Comparison of ENCODE assay signal across 8 mouse cellular contexts in genomic region chr2:32602600-32603054, GRCm38 (mm10). TPM values are rescaled to one million over a fixed set of nuclear protein-coding genes. Genes with fewer than 3 reads are reported as not detected.
DNase-seq lines count a peak whose midpoint lies in the region; ATAC-seq and TF ChIP-seq lines count a peak whose summit lies in the region.

No protein-coding gene starts in this region.

- H3K27ac ChIP-seq in brown adipose tissue, adult 24 weeks (replicated peaks; ENCODE audit: low read depth, low read length), result peak overlapping the region; percentile 70
- H3K27ac ChIP-seq in forebrain, embryonic 10.5 days, result peak overlapping the region; percentile 76
- H3K27ac ChIP-seq in heart, embryonic 14.5 days (replicated peaks in 1 of 2; ENCODE audit: control insufficient read depth in 1 of 2, insufficient read depth in 1 of 2, low read depth in 2 of 2, low read length in 2 of 2), result peak overlapping the region; percentile 46 to 61
- peak overlapping the region; percentile 5; the same call in 1 of the 2 replicates for H3K27ac ChIP-seq in liver, embryonic 12.5 days
- peak overlapping the region; percentile 72; the same call in 1 of the 2 replicates for H3K27ac ChIP-seq in stomach, embryonic 15.5 days

- under 1% methylated on average over 11 of the region's 11 CpGs for WGBS in forebrain, embryonic 10.5 days
- WGBS in heart, embryonic 14.5 days, result 1% methylated on average over 11 of the region's 11 CpGs
- 1% methylated on average over 11 of the region's 11 CpGs for WGBS in liver, embryonic 12.5 days (ENCODE audit: insufficient replicate concordance)
- under 1% methylated on average over 11 of the region's 11 CpGs for WGBS in stomach, embryonic 15.5 days

- H3K4me1 ChIP-seq in brown adipose tissue, adult 24 weeks (ENCODE audit: control insufficient read depth, insufficient read depth, insufficient read length, low read length), result peaks cover 4% of the 10 kb centered on the region
- peaks cover 29% of the 10 kb centered on the region for H3K4me1 ChIP-seq in forebrain, embryonic 10.5 days
- H3K4me1 ChIP-seq in heart, embryonic 14.5 days (ENCODE audit: control insufficient read depth in 2 of 2, insufficient read depth in 2 of 2, low read length in 2 of 2), result peaks cover 2 to 18% of the 10 kb centered on the region in 2 experiments; a peak in 2 of 4 replicates
- peaks cover 53% of the 10 kb centered on the region for H3K4me1 ChIP-seq in liver, embryonic 12.5 days
- peaks cover 19% of the 10 kb centered on the region for H3K4me1 ChIP-seq in stomach, embryonic 15.5 days

- peak; percentile 91 for DNase-seq in forebrain, embryonic 10.5 days (ENCODE audit: extremely low spot score, low spot score)
- peak; percentile 95 for DNase-seq in kidney, postnatal 10 days
- peak; percentile 80 to 85 for DNase-seq in natural killer cell, adult 2 months (ENCODE audit: low spot score in 2 of 2)

- no peaks in the 10 kb centered on the region for H3K79me3 ChIP-seq in C2C12 (ENCODE audit: low read depth)

- peaks cover 17% of the 10 kb centered on the region for H3K79me2 ChIP-seq in C2C12 (ENCODE audit: control insufficient read depth, insufficient read depth)

- no peak overlapping the region for H3K4me3 ChIP-seq in C2C12 (ENCODE audit: insufficient read depth, poor library complexity, severe bottlenecking)
- peak overlapping the region; percentile 55 for H3K4me3 ChIP-seq in brown adipose tissue, adult 24 weeks (ENCODE audit: insufficient read depth, low read depth, low read length)
- peak overlapping the region; percentile 49 for H3K4me3 ChIP-seq in forebrain, embryonic 10.5 days
- peak overlapping the region; percentile 15 to 44 for H3K4me3 ChIP-seq in heart, embryonic 14.5 days (ENCODE audit: control insufficient read depth in 1 of 2, insufficient read depth in 1 of 2, low read depth in 1 of 2, low read length in 2 of 2)
- H3K4me3 ChIP-seq in liver, embryonic 12.5 days, result peak overlapping the region; percentile 46
- peak overlapping the region; percentile 39 for H3K4me3 ChIP-seq in stomach, embryonic 15.5 days (replicated peaks)

- no peak overlapping the region for H3ac ChIP-seq in C2C12 (ENCODE audit: control insufficient read depth, insufficient read length, low read depth)

- H3K27me3 ChIP-seq in C2C12 (ENCODE audit: control insufficient read depth, insufficient read depth, insufficient read length), result no peaks in the 10 kb centered on the region
- H3K27me3 ChIP-seq in forebrain, embryonic 10.5 days (ENCODE audit: poor library complexity, severe bottlenecking), result peaks cover 5% of the 10 kb centered on the region
- H3K27me3 ChIP-seq in heart, embryonic 14.5 days (ENCODE audit: control insufficient read depth, insufficient read depth, low read length), result no peaks in the 10 kb centered on the region
- no peaks in the 10 kb centered on the region for H3K27me3 ChIP-seq in liver, embryonic 12.5 days (replicated peaks)
- 0 out of 2 replicates have a peak, but pooled peaks cover 2% of the 10 kb centered on the region for H3K27me3 ChIP-seq in stomach, embryonic 15.5 days (replicated peaks)

- H3K9ac ChIP-seq in heart, embryonic 14.5 days (ENCODE audit: low read length), result peak overlapping the region; percentile 16
- H3K9ac ChIP-seq in liver, embryonic 12.5 days, result peak overlapping the region; percentile 52
- no peak overlapping the region for H3K9ac ChIP-seq in stomach, embryonic 15.5 days

- no peak for ATAC-seq in heart, embryonic 14.5 days (ENCODE audit: insufficient number of reproducible peaks, insufficient read depth, low FRiP score, low read depth)
- ATAC-seq in liver, embryonic 12.5 days, result peak; percentile 57
- peak; percentile 58 for ATAC-seq in stomach, embryonic 15.5 days (ENCODE audit: insufficient read depth, low FRiP score, low read depth)

- H3K9me3 ChIP-seq in forebrain, embryonic 10.5 days, result no peaks in the 10 kb centered on the region
- H3K9me3 ChIP-seq in heart, embryonic 14.5 days (ENCODE audit: control insufficient read depth, low read length), result no peaks in the 10 kb centered on the region
- H3K9me3 ChIP-seq in liver, embryonic 12.5 days (replicated peaks), result no peaks in the 10 kb centered on the region
- no peaks in the 10 kb centered on the region for H3K9me3 ChIP-seq in stomach, embryonic 15.5 days

- no peaks in the 10 kb centered on the region for H3K36me3 ChIP-seq in C2C12 (ENCODE audit: control insufficient read depth, insufficient read depth)
- peaks cover 2% of the 10 kb centered on the region for H3K36me3 ChIP-seq in forebrain, embryonic 10.5 days (replicated peaks)
- peaks cover 16% of the 10 kb centered on the region for H3K36me3 ChIP-seq in heart, embryonic 14.5 days (ENCODE audit: control insufficient read depth, insufficient read depth, low read length)
- peaks cover 9% of the 10 kb centered on the region for H3K36me3 ChIP-seq in liver, embryonic 12.5 days
- no peaks in the 10 kb centered on the region for H3K36me3 ChIP-seq in stomach, embryonic 15.5 days

- TF ChIP-seq CTCF in C2C12 (IDR thresholded peaks at IDR 0.05; ENCODE audit: control insufficient read depth, insufficient read depth, insufficient read length), result peak; percentile 71

- peak overlapping the region; percentile 56 for H3K4me2 ChIP-seq in heart, embryonic 14.5 days (ENCODE audit: low read length)
- peak overlapping the region; percentile 66 for H3K4me2 ChIP-seq in liver, embryonic 12.5 days
- H3K4me2 ChIP-seq in stomach, embryonic 15.5 days, result peak overlapping the region; percentile 65

TF ChIP-seq in C2C12, 6 proteins besides CTCF, POLR2A, EP300 and RAD21:
- TF ChIP-seq MAX (IDR thresholded peaks at IDR 0.05) (peak; percentile 49), FOSL1 (IDR thresholded peaks at IDR 0.05; ENCODE audit: insufficient read depth, low read length, poor library complexity, severe bottlenecking) (no peak), USF1 (IDR thresholded peaks at IDR 0.05; ENCODE audit: low read depth) (no peak), CEBPB (IDR thresholded peaks at IDR 0.05; ENCODE audit: low read depth) (no peak), MYOG (IDR thresholded peaks at IDR 0.05; ENCODE audit: control insufficient read depth, extremely low read depth, insufficient read length) (no peak)

RNA-seq across cellular contexts. Expression of gene St6galnac6, which starts 3.1 kb away (rescaled TPM):
- 59.1 TPM for polyA plus RNA-seq in C2C12 (2012; fragmentation: generic; extraction: Trizol)
- 79.5 and 87.3 TPM in 2 replicates for polyA plus RNA-seq in brown adipose tissue, adult 24 weeks (2012; ENCODE audit: insufficient read depth, insufficient read length, missing spikeins)
- polyA plus RNA-seq in forebrain, embryonic 10.5 days (2016; fragmentation: Nextera tagmentation; extraction: Ambion mirVana), result 13.3 and 13.8 TPM in 2 replicates
- polyA plus RNA-seq in heart, embryonic 14.5 days (2014; fragmentation: Nextera tagmentation; extraction: Ambion mirVana), result 11.0 and 12.2 TPM in 2 replicates
- 14.5 and 15.4 TPM in 2 replicates for polyA plus RNA-seq in liver, embryonic 12.5 days (2016; fragmentation: Nextera tagmentation; extraction: Ambion mirVana)
- 17.4 and 19.7 TPM in 2 replicates for polyA plus RNA-seq in stomach, embryonic 15.5 days (2015; fragmentation: Nextera tagmentation; extraction: Ambion mirVana)

RNA-seq across cellular contexts. Expression of gene St6galnac4, which starts 15.7 kb away (rescaled TPM):
- polyA plus RNA-seq in C2C12 (2012; fragmentation: generic; extraction: Trizol), result 82.3 TPM
- polyA plus RNA-seq in brown adipose tissue, adult 24 weeks (2012; ENCODE audit: insufficient read depth, insufficient read length, missing spikeins), result 2.4 and 3.0 TPM in 2 replicates
- 15.7 and 17.6 TPM in 2 replicates for polyA plus RNA-seq in forebrain, embryonic 10.5 days (2016; fragmentation: Nextera tagmentation; extraction: Ambion mirVana)
- polyA plus RNA-seq in heart, embryonic 14.5 days (2014; fragmentation: Nextera tagmentation; extraction: Ambion mirVana), result 33.4 and 35.7 TPM in 2 replicates
- polyA plus RNA-seq in liver, embryonic 12.5 days (2016; fragmentation: Nextera tagmentation; extraction: Ambion mirVana), result 17.5 and 18.9 TPM in 2 replicates
- polyA plus RNA-seq in stomach, embryonic 15.5 days (2015; fragmentation: Nextera tagmentation; extraction: Ambion mirVana), result 18.3 and 20.3 TPM in 2 replicates

RNA-seq across cellular contexts. Expression of gene Ak1, which starts 18.9 kb away (rescaled TPM):
- 184 TPM for polyA plus RNA-seq in C2C12 (2012; fragmentation: generic; extraction: Trizol)
- polyA plus RNA-seq in brown adipose tissue, adult 24 weeks (2012; ENCODE audit: insufficient read depth, insufficient read length, missing spikeins), result 87.5 and 109 TPM in 2 replicates
- polyA plus RNA-seq in forebrain, embryonic 10.5 days (2016; fragmentation: Nextera tagmentation; extraction: Ambion mirVana), result 17.8 and 20.2 TPM in 2 replicates
- 336 and 355 TPM in 2 replicates for polyA plus RNA-seq in heart, embryonic 14.5 days (2014; fragmentation: Nextera tagmentation; extraction: Ambion mirVana)
- 2.6 TPM in 2 replicates for polyA plus RNA-seq in liver, embryonic 12.5 days (2016; fragmentation: Nextera tagmentation; extraction: Ambion mirVana)
- polyA plus RNA-seq in stomach, embryonic 15.5 days (2015; fragmentation: Nextera tagmentation; extraction: Ambion mirVana), result 21.8 and 22.1 TPM in 2 replicates

RNA-seq across cellular contexts. Expression of gene 9430097D07Rik, which starts 27.1 kb away (rescaled TPM):
- polyA plus RNA-seq in C2C12 (2012; fragmentation: generic; extraction: Trizol), result 0.04 TPM
- not detected in 2 replicates for polyA plus RNA-seq in brown adipose tissue, adult 24 weeks (2012; ENCODE audit: insufficient read depth, insufficient read length, missing spikeins)
- polyA plus RNA-seq in forebrain, embryonic 10.5 days (2016; fragmentation: Nextera tagmentation; extraction: Ambion mirVana), result 0.19 and 0.30 TPM in 2 replicates
- polyA plus RNA-seq in heart, embryonic 14.5 days (2014; fragmentation: Nextera tagmentation; extraction: Ambion mirVana), result 0.13 TPM in 1 of 2 replicates, not detected in the other
- not detected in 2 replicates for polyA plus RNA-seq in liver, embryonic 12.5 days (2016; fragmentation: Nextera tagmentation; extraction: Ambion mirVana)
- polyA plus RNA-seq in stomach, embryonic 15.5 days (2015; fragmentation: Nextera tagmentation; extraction: Ambion mirVana), result 0.09 and 0.12 TPM in 2 replicates

RNA-seq across cellular contexts. Expression of gene Pip5kl1, which starts 28.0 kb away (rescaled TPM):
- polyA plus RNA-seq in C2C12 (2012; fragmentation: generic; extraction: Trizol), result 0.05 TPM
- polyA plus RNA-seq in brown adipose tissue, adult 24 weeks (2012; ENCODE audit: insufficient read depth, insufficient read length, missing spikeins), result not detected in 2 replicates
- 1.8 TPM in 2 replicates for polyA plus RNA-seq in forebrain, embryonic 10.5 days (2016; fragmentation: Nextera tagmentation; extraction: Ambion mirVana)
- polyA plus RNA-seq in heart, embryonic 14.5 days (2014; fragmentation: Nextera tagmentation; extraction: Ambion mirVana), result 0.19 TPM in 1 of 2 replicates, not detected in the other
- 0.13 TPM in 1 of 2 replicates, not detected in the other for polyA plus RNA-seq in liver, embryonic 12.5 days (2016; fragmentation: Nextera tagmentation; extraction: Ambion mirVana)
- 0.36 and 0.61 TPM in 2 replicates for polyA plus RNA-seq in stomach, embryonic 15.5 days (2015; fragmentation: Nextera tagmentation; extraction: Ambion mirVana)

Comparison
In these comparisons a context has a peak if more than half of its experiments do, and no peak if none do; other contexts are left out.
1. H3K27ac ChIP-seq: peak in every context shown above with its lines; median percentile 76 in forebrain, embryonic 10.5 days; 72 in stomach, embryonic 15.5 days; 70 in brown adipose tissue, adult 24 weeks; 54 in heart, embryonic 14.5 days; 5 in liver, embryonic 12.5 days.